Mouse (Mus musculus) spleen, postnatal 0 days (tissue): ENCODE data around the gene Map4k5. TPM values are rescaled to one million over a fixed set of nuclear protein-coding genes. Genes with fewer than 3 reads are reported as not detected.

Experiments used
- microRNA counts: library from miRNA; unstranded; fragments of <30 nt; microRNA quantifications from one replicate; lab custom pipeline; 2015
- polyA plus RNA-seq: library from polyadenylated mRNA; unstranded; fragments of >200 nt; fragmentation: Nextera tagmentation; extraction: Ambion mirVana; gene quantifications from 2 replicates; pipeline ENCODE4 v1.2.1, GENCODE M21; 2015

Gene Map4k5
- 24.1 and 25.8 TPM in 2 replicates for polyA plus RNA-seq

DNA sequence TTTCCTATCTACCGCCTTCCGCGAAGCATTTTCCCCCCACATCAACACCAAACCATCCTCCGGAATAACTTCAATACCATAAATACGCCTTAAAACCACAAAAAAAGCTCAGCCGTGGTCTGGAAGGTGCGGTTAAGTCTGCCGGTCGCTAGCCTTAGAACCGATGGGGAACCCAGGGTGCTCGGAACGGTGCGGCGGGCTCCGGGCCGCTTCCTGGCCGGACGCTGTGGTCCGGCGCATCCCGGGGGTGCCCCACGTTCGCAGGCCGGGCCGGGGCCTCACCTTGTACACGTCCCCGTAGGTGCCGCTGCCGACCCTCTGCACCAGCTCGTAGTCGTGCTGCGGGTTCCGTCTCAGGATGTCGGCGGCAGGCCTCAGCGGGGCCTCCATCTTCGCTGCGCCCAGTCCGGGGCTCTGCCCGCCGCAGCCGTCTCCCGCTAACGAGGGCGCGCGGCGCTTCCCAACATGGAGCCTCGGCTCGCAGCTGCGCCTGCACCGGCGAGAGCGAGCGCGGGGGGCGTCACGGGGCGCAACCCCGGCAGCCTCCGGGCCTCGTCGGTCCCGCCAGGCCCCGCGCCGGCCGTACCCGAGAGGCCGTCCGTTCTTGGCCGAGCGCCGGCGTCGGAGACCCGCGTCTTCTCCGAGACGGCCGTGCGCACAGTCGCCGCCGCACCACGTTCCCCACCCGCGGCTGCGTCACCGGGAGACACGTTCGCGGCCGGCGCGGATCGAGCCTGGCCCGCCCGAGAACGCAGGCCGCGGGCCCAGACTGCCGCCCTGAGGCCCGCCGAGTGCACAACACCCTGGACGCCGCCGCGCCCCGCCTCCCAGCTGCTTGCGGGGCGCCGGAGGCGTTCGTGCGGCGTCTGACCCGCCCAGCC is at the start of gene Map4k5, which contains the start of gene Atl1:
Gene Map4k5, minus strand, starts transcription at position 830 of the 881 bp plus-strand sequence.
Gene Atl1, plus strand, starts transcription at position 244 of the 881 bp plus-strand sequence.

GRCm38 (mm10) chr12:69790530-69791505 is 102.2 kb downstream of the Map4k5 start, which contains the start of gene Cdkl1:
Gene Cdkl1 (minus strand): TSS chr12:69791267.

MicroRNA genes within 50 kb of the gene (microRNA counts, 519-probe panel; counts per million panel counts)
- microRNA mmu-miR-681 (lab: Ali Mortazavi, UCI) = 88.3 counts per million

Other genes with a start within 250 kb of the Map4k5 start
- gene Sos2, start 211.3 kb downstream of the Map4k5 start, polyA plus RNA-seq = 8.0 and 9.8 TPM in 2 replicates
- 9.8 and 10.0 TPM in 2 replicates for gene L2hgdh, start 168.3 kb downstream of the Map4k5 start, polyA plus RNA-seq
- 27.1 and 29.2 TPM in 2 replicates for gene Atp5s, start 168.2 kb downstream of the Map4k5 start, polyA plus RNA-seq
- 2.8 and 3.5 TPM in 2 replicates for gene Cdkl1, start 101.9 kb downstream of the Map4k5 start, polyA plus RNA-seq
- gene Atl1, start 586 bp downstream of the Map4k5 start, polyA plus RNA-seq = 1.9 and 2.1 TPM in 2 replicates
- gene Sav1, start 93.8 kb upstream of the Map4k5 start, polyA plus RNA-seq = 9.4 and 9.6 TPM in 2 replicates
- gene Nin, start 220.5 kb upstream of the Map4k5 start, polyA plus RNA-seq = 8.5 and 10.8 TPM in 2 replicates